25 mouse cellular contexts compared by ENCODE assay signal in genomic region chr4:124603712-124604111, GRCm38 (mm10). TPM values are rescaled to one million over a fixed set of nuclear protein-coding genes. Genes with fewer than 3 reads are reported as not detected.
"Had no signal": no experiment of that assay in that cellular context is flagged by ENCODE, and none has a peak within 500 bp of the region (broad histone marks: within the 10 kb centered on the region; RNA-seq: fewer than 3 reads in every experiment).

No protein-coding gene starts in this region.

- H3K9ac ChIP-seq: limb, embryonic 13.5 days; lung, embryonic 14.5 days; midbrain, embryonic 13.5 days; neural tube, embryonic 13.5 days had no signal

- ATAC-seq: intestine, postnatal 0 days; lung, postnatal 0 days; midbrain, embryonic 13.5 days; midbrain, embryonic 16.5 days had no signal

- H3K27ac ChIP-seq: limb, embryonic 10.5 days; limb, embryonic 13.5 days; midbrain, embryonic 10.5 days; midbrain, embryonic 13.5 days; neural tube, embryonic 13.5 days; stomach, postnatal 0 days had no signal

- H3K9me3 ChIP-seq: limb, embryonic 10.5 days; limb, embryonic 13.5 days; megakaryocyte, embryonic 14.5 days; midbrain, embryonic 10.5 days; midbrain, embryonic 13.5 days; neural tube, embryonic 13.5 days had no signal

- H3K36me3 ChIP-seq: limb, embryonic 10.5 days; limb, embryonic 13.5 days; midbrain, embryonic 10.5 days; midbrain, embryonic 13.5 days; neural tube, embryonic 13.5 days had no signal

- H3K4me1 ChIP-seq: megakaryocyte, embryonic 14.5 days; midbrain, embryonic 13.5 days; neural tube, embryonic 13.5 days had no signal

- DNase-seq: kidney, adult 2 months; kidney, postnatal 10 days; kidney, postnatal 4 days; lung, embryonic 14.5 days; lung, postnatal 36 days; thymus, adult 2 months; thymus, postnatal 14 days; thymus, postnatal 4 days had no signal

- H3K4me2 ChIP-seq: limb, embryonic 13.5 days; lung, embryonic 14.5 days; midbrain, embryonic 13.5 days; neural tube, embryonic 13.5 days had no signal

- H3K4me3 ChIP-seq: limb, embryonic 10.5 days; limb, embryonic 13.5 days; megakaryocyte, embryonic 14.5 days; midbrain, embryonic 10.5 days; midbrain, embryonic 13.5 days; myocyte; neural tube, embryonic 13.5 days had no signal

RNA-seq across cellular contexts. Expression of gene 3100002H09Rik, which starts 6.9 kb away (rescaled TPM):
- total RNA-seq: liver, adult 2 months; monocyte, adult 5-6 weeks had no signal
- polyA plus RNA-seq: intestine, embryonic 14.5 days; intestine, postnatal 0 days; kidney, adult 2 months; kidney, embryonic 14.5 days; limb, embryonic 10.5 days; liver, adult 2 months; lung, embryonic 14.5 days; lung, postnatal 0 days; myocyte; small intestine, adult 2 months; spleen, adult 2 months; stomach, postnatal 0 days; thymus, adult 2 months had no signal

RNA-seq across cellular contexts. Expression of gene Pou3f1, which starts 52.9 kb away (rescaled TPM):
- total RNA-seq: liver, adult 2 months; monocyte, adult 5-6 weeks had no signal
- polyA plus RNA-seq: intestine, postnatal 0 days; liver, adult 2 months had no signal
